Mouse (Mus musculus): ENCODE measurements around the gene Bglap3.
A peak's percentile ranks its signal among the peaks of the same experiment; 100 is the strongest.
"Not testable (repeated sequence)": the region's sequence is repeated elsewhere in the genome, so short reads cannot be mapped to it uniquely, and the experiment has no call there.

Gene Bglap3

GRCm38 (mm10) chr3:88372643-88373042, at the start of gene Bglap3:
Gene Bglap3, minus strand, starts transcription at chr3:88372743.
- DNase-seq (ENCODE audit: low spot score): not testable (repeated sequence)

GRCm38 (mm10) chr3:88422020-88422720, 49.6 kb upstream of the Bglap3 start:
- DNase-seq (ENCODE audit: low spot score): no peak

GRCm38 (mm10) chr3:88420771-88421170, 48.2 kb upstream of the Bglap3 start:
- DNase-seq (ENCODE audit: low spot score): no peak

- DNase-seq (ENCODE audit: low spot score): no peak
These were observed 45.5 kb upstream of the Bglap3 start for GRCm38 (mm10) chr3:88418016-88418415.

GRCm38 (mm10) chr3:88415668-88416067, 43.1 kb upstream of the Bglap3 start:
- no peak for DNase-seq (ENCODE audit: low spot score)

- no peak for DNase-seq (ENCODE audit: low spot score)
These were observed 40.1 kb upstream of the Bglap3 start for GRCm38 (mm10) chr3:88412636-88413035.

GRCm38 (mm10) chr3:88411681-88412080, 39.1 kb upstream of the Bglap3 start:
- peak; percentile 62 for DNase-seq (ENCODE audit: low spot score)

- DNase-seq (ENCODE audit: low spot score): no peak
These were observed 38.1 kb upstream of the Bglap3 start for GRCm38 (mm10) chr3:88410645-88411031.

GRCm38 (mm10) chr3:88409741-88410644, 37.5 kb upstream of the Bglap3 start, which contains the start of gene Pmf1:
Gene Pmf1, minus strand, starts transcription at chr3:88410331.
- DNase-seq (ENCODE audit: low spot score): peak; percentile 90

GRCm38 (mm10) chr3:88408953-88409352, 36.4 kb upstream of the Bglap3 start:
- no peak for DNase-seq (ENCODE audit: low spot score)

- no peak for DNase-seq (ENCODE audit: low spot score)
These were observed 35.0 kb upstream of the Bglap3 start for GRCm38 (mm10) chr3:88407529-88407928.

- peak; percentile 80 for DNase-seq (ENCODE audit: low spot score)
These were observed 34.5 kb upstream of the Bglap3 start for GRCm38 (mm10) chr3:88407090-88407489.

GRCm38 (mm10) chr3:88403522-88404230, 31.1 kb upstream of the Bglap3 start:
- no peak for DNase-seq (ENCODE audit: low spot score)

GRCm38 (mm10) chr3:88398666-88399065, 26.1 kb upstream of the Bglap3 start:
- DNase-seq (ENCODE audit: low spot score): no peak

GRCm38 (mm10) chr3:88395742-88396141, 23.2 kb upstream of the Bglap3 start:
- DNase-seq (ENCODE audit: low spot score): no peak

GRCm38 (mm10) chr3:88395288-88395687, 22.7 kb upstream of the Bglap3 start:
- no peak for DNase-seq (ENCODE audit: low spot score)

- DNase-seq (ENCODE audit: low spot score): no peak
These were observed 21.3 kb upstream of the Bglap3 start for GRCm38 (mm10) chr3:88393776-88394375.

GRCm38 (mm10) chr3:88384364-88384763, 11.8 kb upstream of the Bglap3 start, which contains the start of gene Bglap:
Gene Bglap, minus strand, starts transcription at chr3:88384464.
- no peak for DNase-seq (ENCODE audit: low spot score)

- not testable (repeated sequence) for DNase-seq (ENCODE audit: low spot score)
These were observed 9.8 kb upstream of the Bglap3 start for GRCm38 (mm10) chr3:88382383-88382782.

GRCm38 (mm10) chr3:88381389-88382315, 9.1 kb upstream of the Bglap3 start:
- DNase-seq (ENCODE audit: low spot score): not testable (repeated sequence)

GRCm38 (mm10) chr3:88378599-88378998, 6.1 kb upstream of the Bglap3 start, which contains the start of gene Bglap2:
Gene Bglap2, minus strand, starts transcription at chr3:88378699.
- DNase-seq (ENCODE audit: low spot score): not testable (repeated sequence)
